Mouse (Mus musculus): ENCODE data around the gene Rgp1. TPM values are rescaled to one million over a fixed set of nuclear protein-coding genes. Genes with fewer than 3 reads are reported as not detected.
"Not testable (repeated sequence)": the region's sequence is repeated elsewhere in the genome, so short reads cannot be mapped to it uniquely, and the experiment has no call there.

Rgp1 gene
- polyA plus RNA-seq (2015; fragmentation: Nextera tagmentation; extraction: Ambion mirVana): 24.5 and 26.1 TPM in 2 replicates

DNA sequence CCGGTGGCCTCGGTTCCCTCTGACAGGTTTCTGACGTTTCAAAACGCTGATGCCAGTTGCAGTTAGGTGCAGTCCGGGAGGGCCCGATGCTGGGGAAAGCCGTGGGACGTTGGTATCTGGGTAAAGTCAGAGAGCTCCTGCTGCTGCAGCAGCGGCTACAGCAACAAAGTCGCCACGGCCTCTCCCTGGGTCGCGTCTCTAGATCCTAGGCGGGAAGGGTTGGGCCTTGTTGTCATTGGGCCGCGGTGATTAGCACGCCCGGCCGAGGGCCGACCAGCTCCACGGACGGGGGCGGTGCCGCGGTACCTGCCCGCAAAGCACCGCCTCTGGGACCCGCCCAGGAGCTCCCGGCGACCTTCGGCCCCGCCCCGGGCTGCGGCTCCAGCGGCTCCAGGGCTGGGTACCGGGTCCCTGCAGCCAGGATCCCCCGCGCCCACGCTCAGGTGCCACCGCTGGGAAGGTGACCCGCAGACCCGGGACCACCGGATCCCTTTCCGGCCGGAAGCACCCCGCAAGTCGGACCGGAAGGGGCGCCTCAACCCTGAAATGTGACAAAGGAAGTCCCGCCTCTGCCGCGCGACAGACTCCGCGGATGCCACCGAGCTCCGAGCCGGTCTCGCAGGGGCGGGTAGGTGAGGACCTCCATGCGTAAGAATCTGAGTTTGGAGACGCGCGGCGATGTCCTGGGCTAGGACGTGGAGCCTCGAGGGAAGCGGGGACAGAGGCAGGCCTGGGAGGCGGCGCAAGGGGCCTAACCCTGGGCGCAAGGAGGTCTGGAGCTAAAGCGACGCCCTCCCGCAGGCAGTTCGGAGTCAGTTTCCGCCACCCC lies at the start of gene Rgp1, which contains the start of gene Gba2:
TSS of gene Rgp1 (plus strand) at position 340 of the 829 bp plus-strand sequence.
TSS of gene Gba2 (minus strand) at position 498 of the 829 bp plus-strand sequence.
- H3K27ac ChIP-seq: peak within 1 kb of the TSS; percentile 84
- H3K9me3 ChIP-seq: no peaks in the 10 kb centered on the region
- peak within 1 kb of the TSS; percentile 91 for H3K9ac ChIP-seq (replicated peaks)
- no peaks in the 10 kb centered on the region for H3K27me3 ChIP-seq
- ATAC-seq: peak; percentile 93
- peaks cover 44% of the 10 kb centered on the region for H3K36me3 ChIP-seq
- H3K4me1 ChIP-seq (replicated peaks): peaks cover 54% of the 10 kb centered on the region
- H3K4me3 ChIP-seq (replicated peaks): peak within 1 kb of the TSS; percentile 93
- WGBS: under 1% methylated on average over 67 of the region's 76 CpGs
- H3K4me2 ChIP-seq (replicated peaks): peak within 1 kb of the TSS; percentile 84

DNA sequence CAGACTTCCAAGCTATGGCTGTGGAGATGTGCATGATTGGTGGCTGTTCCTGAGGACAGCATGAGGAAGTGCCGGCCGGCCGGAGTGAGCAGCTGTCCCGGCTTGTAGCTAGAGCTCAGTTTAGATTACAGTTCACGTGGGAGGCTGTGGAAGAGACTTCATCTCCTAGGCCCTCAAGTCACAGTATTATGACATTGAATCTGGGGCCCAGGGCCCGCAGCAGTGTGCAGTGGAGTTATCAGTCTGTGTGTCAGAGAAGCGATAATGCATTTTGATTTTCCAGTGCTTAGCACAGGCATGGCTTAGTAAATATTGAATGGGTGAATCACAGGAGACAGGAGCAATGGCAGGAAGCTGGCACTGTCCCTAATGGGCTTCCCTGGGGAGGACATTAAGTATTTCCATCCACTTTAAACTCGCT lies 48.4 kb upstream of the Rgp1 start:
- 79% methylated on average over 8 of the region's 8 CpGs for WGBS
- peaks cover 42% of the 10 kb centered on the region for H3K36me3 ChIP-seq
- H3K4me2 ChIP-seq (replicated peaks): no peak overlapping the region
- no peak overlapping the region for H3K27ac ChIP-seq
- no peak for ATAC-seq
- peaks cover 14% of the 10 kb centered on the region for H3K27me3 ChIP-seq
- no peaks in the 10 kb centered on the region for H3K9me3 ChIP-seq
- no peak overlapping the region for H3K4me3 ChIP-seq (replicated peaks)
- H3K9ac ChIP-seq (replicated peaks): no peak overlapping the region
- H3K4me1 ChIP-seq (replicated peaks): no peaks in the 10 kb centered on the region

DNA sequence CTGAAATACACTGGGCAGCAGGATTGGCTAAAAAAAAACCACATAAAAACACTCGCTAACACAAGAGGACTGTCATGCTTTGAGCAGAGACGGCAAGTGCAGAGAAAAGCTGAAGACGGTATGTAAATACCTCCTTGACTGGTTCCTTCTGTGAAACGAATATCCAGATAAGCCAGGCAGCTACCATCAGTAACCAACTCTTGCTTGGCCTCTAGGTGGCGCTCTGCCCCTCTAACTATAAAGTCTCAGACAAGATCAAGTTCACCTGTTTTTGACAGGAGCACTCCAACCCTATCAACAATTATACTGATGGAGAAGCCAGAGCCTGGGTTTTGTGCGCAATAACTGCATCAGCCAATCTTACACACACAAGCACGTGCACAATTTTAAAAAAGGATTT lies 47.9 kb upstream of the Rgp1 start:
- no peaks in the 10 kb centered on the region for H3K9me3 ChIP-seq
- no peak overlapping the region for H3K4me3 ChIP-seq (replicated peaks)
- H3K27ac ChIP-seq: no peak overlapping the region
- H3K27me3 ChIP-seq: peaks cover 9% of the 10 kb centered on the region
- H3K4me1 ChIP-seq (replicated peaks): no peaks in the 10 kb centered on the region
- WGBS: 26% methylated on average over 7 of the region's 7 CpGs
- no peak for ATAC-seq
- no peak overlapping the region for H3K4me2 ChIP-seq (replicated peaks)
- peaks cover 47% of the 10 kb centered on the region for H3K36me3 ChIP-seq
- H3K9ac ChIP-seq (replicated peaks): no peak overlapping the region

- Histone ChIP-seq H3K4me3 (replicated peaks) (no peak overlapping the region), H3K9me3 (no peaks in the 10 kb centered on the region), H3K27me3 (no peaks in the 10 kb centered on the region), H3K4me1 (replicated peaks) (no peaks in the 10 kb centered on the region), H3K27ac (no peak overlapping the region), H3K36me3 (peaks cover 73% of the 10 kb centered on the region), H3K9ac (replicated peaks) (no peak overlapping the region), H3K4me2 (replicated peaks) (no peak overlapping the region)
- no peak for ATAC-seq
- 86% methylated on average over 9 of the region's 9 CpGs for WGBS
These were observed 45.2 kb upstream of the Rgp1 start for GRCm38 (mm10) chr4:43533270-43533669.

DNA sequence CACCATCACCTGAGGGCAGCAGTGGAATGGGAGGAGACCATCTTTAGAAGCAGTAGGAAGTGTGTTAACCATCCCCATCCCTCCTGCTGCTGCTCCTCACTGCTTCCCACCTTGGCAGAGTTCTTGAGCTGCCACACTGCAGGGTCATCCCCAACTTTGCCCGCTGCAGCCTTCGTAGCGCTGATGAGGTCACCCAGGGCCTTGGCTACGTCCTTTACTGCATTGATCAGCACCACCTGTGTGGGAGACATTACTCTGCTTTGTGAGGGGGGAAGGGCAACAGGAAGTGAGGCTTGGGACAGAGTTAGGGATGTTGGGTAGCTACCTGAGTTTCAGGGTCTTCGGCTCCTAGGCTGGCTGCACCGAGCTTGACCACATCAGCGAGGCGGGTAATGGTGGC lies 42.9 kb upstream of the Rgp1 start:
- Histone ChIP-seq H3K4me3 (replicated peaks) (no peak overlapping the region), H3K27me3 (no peaks in the 10 kb centered on the region), H3K36me3 (peaks cover 93% of the 10 kb centered on the region), H3K4me1 (replicated peaks) (no peaks in the 10 kb centered on the region), H3K9me3 (no peaks in the 10 kb centered on the region), H3K9ac (replicated peaks) (no peak overlapping the region), H3K4me2 (replicated peaks) (no peak overlapping the region), H3K27ac (no peak overlapping the region)
- ATAC-seq: no peak
- WGBS: 97% methylated on average over 8 of the region's 8 CpGs

DNA sequence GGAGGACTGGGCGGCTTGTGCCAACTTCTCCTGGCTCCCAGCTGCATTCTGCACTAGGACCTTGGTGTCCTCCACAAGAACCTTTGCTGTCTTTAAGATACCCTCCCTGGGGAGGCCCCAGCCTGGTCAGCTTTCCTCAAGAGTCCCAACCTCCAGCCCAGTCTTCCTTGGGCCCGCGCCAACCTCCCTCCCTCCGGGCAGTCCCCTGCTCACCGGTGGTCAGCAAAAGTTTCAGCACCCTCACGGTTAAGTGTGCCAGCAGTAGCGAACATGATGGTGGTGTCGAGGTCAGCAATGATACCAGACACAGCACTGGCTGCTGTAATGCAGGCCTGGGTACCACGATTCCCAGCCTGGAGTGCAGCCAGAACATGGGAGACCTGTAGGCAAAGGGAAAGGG lies 42.5 kb upstream of the Rgp1 start:
- no peak overlapping the region for H3K4me3 ChIP-seq (replicated peaks)
- H3K4me1 ChIP-seq (replicated peaks): no peaks in the 10 kb centered on the region
- no peaks in the 10 kb centered on the region for H3K9me3 ChIP-seq
- H3K9ac ChIP-seq (replicated peaks): no peak overlapping the region
- peaks cover 97% of the 10 kb centered on the region for H3K36me3 ChIP-seq
- H3K4me2 ChIP-seq (replicated peaks): no peak overlapping the region
- no peaks in the 10 kb centered on the region for H3K27me3 ChIP-seq
- WGBS: 92% methylated on average over 9 of the region's 9 CpGs
- H3K27ac ChIP-seq: no peak overlapping the region
- ATAC-seq: no peak

DNA sequence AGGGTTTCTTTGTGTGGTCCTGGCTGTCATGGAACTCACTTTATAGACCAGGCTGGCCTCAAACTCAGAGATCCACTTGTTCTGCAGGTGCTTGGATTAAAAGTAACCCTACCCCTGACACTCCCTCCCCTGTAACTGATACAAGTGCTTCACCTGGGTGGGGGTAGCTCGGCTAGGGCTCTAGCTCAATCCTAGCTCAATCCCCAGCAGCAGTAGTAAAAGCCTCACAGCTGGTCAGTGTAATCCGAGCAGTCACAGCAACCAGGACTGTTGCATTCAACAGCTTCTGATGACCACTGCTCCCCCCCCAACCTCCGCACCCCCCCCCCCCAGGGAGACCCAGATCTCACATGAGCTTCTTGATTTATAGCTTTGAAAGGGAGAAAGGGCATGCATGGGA lies 36.5 kb upstream of the Rgp1 start:
- H3K4me3 ChIP-seq (replicated peaks): no peak overlapping the region
- no peak overlapping the region for H3K9ac ChIP-seq (replicated peaks)
- H3K9me3 ChIP-seq: no peaks in the 10 kb centered on the region
- no peak overlapping the region for H3K27ac ChIP-seq
- no peak overlapping the region for H3K4me2 ChIP-seq (replicated peaks)
- WGBS: 87% methylated on average over 3 of the region's 3 CpGs
- H3K4me1 ChIP-seq (replicated peaks): no peaks in the 10 kb centered on the region
- no peak for ATAC-seq
- H3K36me3 ChIP-seq: peaks cover 99% of the 10 kb centered on the region
- no peaks in the 10 kb centered on the region for H3K27me3 ChIP-seq

GRCm38 (mm10) chr4:43546375-43547047 lies 32.0 kb upstream of the Rgp1 start:
- Histone ChIP-seq H3K4me1 (replicated peaks) (no peaks in the 10 kb centered on the region), H3K9ac (replicated peaks) (no peak overlapping the region), H3K27ac (no peak overlapping the region), H3K4me2 (replicated peaks) (no peak overlapping the region), H3K9me3 (no peaks in the 10 kb centered on the region), H3K27me3 (no peaks in the 10 kb centered on the region), H3K36me3 (peaks cover 100% of the 10 kb centered on the region), H3K4me3 (replicated peaks) (no peak overlapping the region)
- ATAC-seq: no peak
- WGBS: 95% methylated on average over 12 of the region's 12 CpGs

- 96% methylated on average over 8 of the region's 8 CpGs for WGBS
- ATAC-seq: no peak
- Histone ChIP-seq H3K4me1 (replicated peaks) (no peaks in the 10 kb centered on the region), H3K36me3 (peaks cover 100% of the 10 kb centered on the region), H3K4me2 (replicated peaks) (no peak overlapping the region), H3K9ac (replicated peaks) (no peak overlapping the region), H3K27me3 (no peaks in the 10 kb centered on the region), H3K9me3 (no peaks in the 10 kb centered on the region), H3K27ac (no peak overlapping the region), H3K4me3 (replicated peaks) (no peak overlapping the region)
These were observed 31.4 kb upstream of the Rgp1 start for GRCm38 (mm10) chr4:43547160-43547559.

- no peaks in the 10 kb centered on the region for H3K27me3 ChIP-seq
- no peaks in the 10 kb centered on the region for H3K9me3 ChIP-seq
- H3K36me3 ChIP-seq: peaks cover 100% of the 10 kb centered on the region
- no peak overlapping the region for H3K9ac ChIP-seq (replicated peaks)
- no peak overlapping the region for H3K27ac ChIP-seq
- no peak for ATAC-seq
- H3K4me3 ChIP-seq (replicated peaks): no peak overlapping the region
- no peak overlapping the region for H3K4me2 ChIP-seq (replicated peaks)
- H3K4me1 ChIP-seq (replicated peaks): no peaks in the 10 kb centered on the region
- 90% methylated on average over 12 of the region's 12 CpGs for WGBS
These were observed 29.5 kb upstream of the Rgp1 start for GRCm38 (mm10) chr4:43549055-43549454.

GRCm38 (mm10) chr4:43551854-43552253 lies 26.7 kb upstream of the Rgp1 start:
- peaks cover 98% of the 10 kb centered on the region for H3K36me3 ChIP-seq
- H3K4me3 ChIP-seq (replicated peaks); H3K27ac ChIP-seq; H3K9me3 ChIP-seq; ATAC-seq; H3K9ac ChIP-seq (replicated peaks); H3K4me2 ChIP-seq (replicated peaks); H3K27me3 ChIP-seq; H3K4me1 ChIP-seq (replicated peaks): not testable (repeated sequence)
- WGBS: 86% methylated on average over 6 of the region's 6 CpGs

- Histone ChIP-seq H3K36me3 (peaks cover 92% of the 10 kb centered on the region), H3K4me3 (replicated peaks) (no peak overlapping the region), H3K27me3 (no peaks in the 10 kb centered on the region), H3K4me1 (replicated peaks) (peaks cover 3% of the 10 kb centered on the region; the same call in 1 of the 2 replicates), H3K9ac (replicated peaks) (no peak overlapping the region), H3K4me2 (replicated peaks) (no peak overlapping the region), H3K9me3 (no peaks in the 10 kb centered on the region), H3K27ac (no peak overlapping the region)
- WGBS: 96% methylated on average over 5 of the region's 5 CpGs
- ATAC-seq: no peak
These were observed 26.1 kb upstream of the Rgp1 start for GRCm38 (mm10) chr4:43552437-43552836.

Data from midbrain, embryonic 13.5 days (tissue).